In the genomic region with DNA sequence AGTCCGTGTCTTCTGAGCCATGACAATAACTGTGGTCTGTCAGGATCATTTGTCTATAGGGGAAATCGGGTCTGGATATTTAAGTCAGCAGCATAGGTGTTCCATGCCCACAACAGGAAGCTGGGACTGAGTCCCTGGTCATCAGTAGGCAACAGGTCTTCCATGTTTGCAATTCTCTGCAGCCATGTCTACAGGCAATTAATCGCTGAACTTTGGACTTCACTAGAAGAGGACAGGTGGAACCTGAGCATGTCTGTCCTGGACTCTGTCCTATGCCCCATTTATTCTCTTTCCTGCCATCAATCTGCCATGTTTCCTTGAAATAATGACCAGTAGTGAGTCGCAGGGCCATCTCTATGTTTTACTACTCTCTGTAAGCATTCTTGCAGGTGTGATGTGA, we compare ENCODE assay signal across 44 mouse cellular contexts. TPM values are rescaled to one million over a fixed set of nuclear protein-coding genes. Genes with fewer than 3 reads are reported as not detected.
"Had no signal": no experiment of that assay in that cellular context is flagged by ENCODE, and none has a peak within 500 bp of the region (broad histone marks: within the 10 kb centered on the region; RNA-seq: fewer than 3 reads in every experiment).

No protein-coding gene starts in this region.

- H3K9ac ChIP-seq: limb, embryonic 12.5 days; limb, embryonic 13.5 days; limb, embryonic 15.5 days; liver, embryonic 12.5 days; liver, embryonic 13.5 days; liver, embryonic 14.5 days; liver, embryonic 15.5 days; liver, postnatal 0 days; lung, embryonic 14.5 days; lung, embryonic 15.5 days; midbrain, embryonic 12.5 days; midbrain, embryonic 13.5 days; midbrain, embryonic 15.5 days; neural tube, embryonic 12.5 days had no signal

- H3K27me3 ChIP-seq: limb, embryonic 12.5 days; limb, embryonic 13.5 days; limb, embryonic 15.5 days; liver, embryonic 12.5 days; liver, embryonic 13.5 days; liver, embryonic 15.5 days; lung, embryonic 15.5 days; megakaryocyte, embryonic 14.5 days; midbrain, embryonic 12.5 days; midbrain, embryonic 13.5 days; midbrain, embryonic 15.5 days; neural tube, embryonic 12.5 days had no signal

- H3K36me3 ChIP-seq: limb, embryonic 10.5 days; limb, embryonic 12.5 days; limb, embryonic 13.5 days; limb, embryonic 15.5 days; liver, embryonic 12.5 days; liver, embryonic 13.5 days; liver, embryonic 15.5 days; lung, embryonic 15.5 days; midbrain, embryonic 10.5 days; midbrain, embryonic 12.5 days; midbrain, embryonic 13.5 days; midbrain, embryonic 15.5 days; neural tube, embryonic 12.5 days had no signal

- H3K4me3 ChIP-seq: limb, embryonic 10.5 days; limb, embryonic 12.5 days; limb, embryonic 13.5 days; limb, embryonic 15.5 days; liver, embryonic 12.5 days; liver, embryonic 13.5 days; liver, embryonic 15.5 days; lung, embryonic 15.5 days; megakaryocyte, embryonic 14.5 days; midbrain, embryonic 10.5 days; midbrain, embryonic 12.5 days; midbrain, embryonic 13.5 days; midbrain, embryonic 15.5 days; myocyte; neural tube, embryonic 12.5 days had no signal

- H3K9me3 ChIP-seq: limb, embryonic 10.5 days; limb, embryonic 12.5 days; limb, embryonic 13.5 days; limb, embryonic 15.5 days; liver, embryonic 12.5 days; liver, embryonic 13.5 days; liver, embryonic 15.5 days; lung, embryonic 15.5 days; megakaryocyte, embryonic 14.5 days; midbrain, embryonic 10.5 days; midbrain, embryonic 12.5 days; midbrain, embryonic 13.5 days; midbrain, embryonic 15.5 days; neural tube, embryonic 12.5 days had no signal

- ATAC-seq: liver, embryonic 12.5 days; liver, postnatal 0 days; lung, postnatal 0 days; midbrain, embryonic 13.5 days; midbrain, embryonic 15.5 days; midbrain, embryonic 16.5 days had no signal

- H3K4me1 ChIP-seq: limb, embryonic 10.5 days; limb, embryonic 12.5 days; limb, embryonic 13.5 days; limb, embryonic 15.5 days; liver, embryonic 12.5 days; lung, embryonic 15.5 days; megakaryocyte, embryonic 14.5 days; midbrain, embryonic 10.5 days; midbrain, embryonic 12.5 days; midbrain, embryonic 13.5 days; midbrain, embryonic 15.5 days; neural tube, embryonic 12.5 days had no signal

- H3K27ac ChIP-seq: limb, embryonic 10.5 days; limb, embryonic 12.5 days; limb, embryonic 13.5 days; limb, embryonic 15.5 days; liver, embryonic 12.5 days; liver, embryonic 13.5 days; liver, embryonic 14.5 days; liver, embryonic 15.5 days; lung, embryonic 15.5 days; macrophage; midbrain, embryonic 10.5 days; midbrain, embryonic 12.5 days; midbrain, embryonic 13.5 days; midbrain, embryonic 15.5 days; neural tube, embryonic 12.5 days had no signal

- H3K4me2 ChIP-seq: limb, embryonic 12.5 days; limb, embryonic 13.5 days; limb, embryonic 15.5 days; liver, embryonic 11.5 days; liver, embryonic 12.5 days; liver, embryonic 13.5 days; liver, embryonic 15.5 days; lung, embryonic 14.5 days; lung, embryonic 15.5 days; midbrain, embryonic 11.5 days; midbrain, embryonic 12.5 days; midbrain, embryonic 13.5 days; midbrain, embryonic 15.5 days; neural tube, embryonic 12.5 days had no signal

- DNase-seq: left cerebral cortex, postnatal 4 days; liver, embryonic 13.5 days; liver, postnatal 0 days; lung, adult 18-20 months; lung, adult 2 months; lung, embryonic 14.5 days; lung, postnatal 10 days; lung, postnatal 14 days; lung, postnatal 36 days; lung, postnatal 4 days; midbrain, embryonic 14.5 days had no signal

RNA-seq across cellular contexts. Expression of a gene that starts 54.9 kb away (rescaled TPM):
- total RNA-seq: left cerebral cortex, adult 8-10 months; left cerebral cortex, postnatal 10 days; left cerebral cortex, postnatal 14 days; left cerebral cortex, postnatal 25 days; left cerebral cortex, postnatal 36 days; left cerebral cortex, postnatal 4 days; megakaryocyte progenitor cell, adult 5-6 weeks; megakaryocyte, adult 5-6 weeks; megakaryocyte-erythroid progenitor cell, adult 5-6 weeks; midbrain, postnatal 0 days; monocyte, adult 5-6 weeks had no signal
- polyA plus RNA-seq: limb, embryonic 10.5 days; limb, embryonic 11.5 days; limb, embryonic 12.5 days; limb, embryonic 13.5 days; limb, embryonic 15.5 days; liver, embryonic 11.5 days; liver, embryonic 12.5 days; liver, embryonic 13.5 days; lung, adult 2 months; lung, embryonic 14.5 days; lung, embryonic 15.5 days; lung, embryonic 16.5 days; lung, postnatal 0 days; macrophage; midbrain, embryonic 10.5 days; midbrain, embryonic 11.5 days; midbrain, embryonic 12.5 days; midbrain, embryonic 13.5 days; midbrain, embryonic 14.5 days; midbrain, embryonic 15.5 days; midbrain, embryonic 16.5 days; midbrain, postnatal 0 days; myocyte; neural tube, embryonic 11.5 days; neural tube, embryonic 12.5 days had no signal
